Mouse (Mus musculus) intestine, embryonic 16.5 days (tissue): Measurements from ENCODE around the gene Aqp2. TPM values are rescaled to one million over a fixed set of nuclear protein-coding genes. Genes with fewer than 3 reads are reported as not detected.
A peak's percentile ranks its signal among the peaks of the same experiment; 100 is the strongest.

Experiments
- ATAC-seq: fragments of 200-750 bp; cut with Nextera tagmentation; 2 replicates; pipeline ENCODE4 v1.8.0; 2017; ENCODE audit warnings: moderate TSS enrichment, moderate library complexity
- H3K27ac ChIP-seq: fragments of 300-500 bp; sonication (generic); 2 replicates; pipeline ENCODE4 v1.5.1; 2014; ENCODE audit warnings: mild to moderate bottlenecking, low read length
- H3K27me3 ChIP-seq: fragments of 300-500 bp; sonication (generic); replicated peaks from 2 replicates; pipeline ENCODE4 v1.6.1; 2014; ENCODE audit warnings: low read length, control low read depth, mixed read lengths; ENCODE audit not compliant: control insufficient read depth, insufficient read depth
- H3K36me3 ChIP-seq: fragments of 300-500 bp; sonication (generic); 2 replicates; pipeline ENCODE4 v1.6.1; 2014; ENCODE audit warnings: low read length, control low read depth; ENCODE audit not compliant: control insufficient read depth, insufficient read depth
- H3K4me1 ChIP-seq: fragments of 300-500 bp; sonication (generic); 2 replicates; pipeline ENCODE4 v1.6.1; 2014; ENCODE audit warnings: low read length, control low read depth, mixed read lengths; ENCODE audit not compliant: control insufficient read depth, insufficient read depth
- H3K4me2 ChIP-seq: fragments of 300-500 bp; sonication (generic); 2 replicates; pipeline ENCODE4 v1.6.1; 2014; ENCODE audit warnings: low read depth, low read length, control low read depth
- H3K4me3 ChIP-seq: fragments of 300-500 bp; sonication (generic); 2 replicates; pipeline ENCODE4 v1.5.1; 2014; ENCODE audit warnings: mild to moderate bottlenecking, low read length
- H3K9ac ChIP-seq: fragments of 300-500 bp; sonication (generic); 2 replicates; pipeline ENCODE4 v1.6.1; 2014; ENCODE audit warnings: low read depth, low read length
- H3K9me3 ChIP-seq: fragments of 300-500 bp; sonication (generic); 2 replicates; pipeline ENCODE4 v1.6.1; 2016; ENCODE audit warnings: low read length, control low read depth; ENCODE audit not compliant: control insufficient read depth
- WGBS: fragments of 180-500 bp; shearing (Covaris S2); extraction: QIAGEN DNeasy Blood & Tissue Kit; methylation state at CpG from one replicate; pipeline ENCODE4 v1.1.7; 2014; 5-methylcytosine and 5-hydroxymethylcytosine counted together
- polyA plus RNA-seq: library from polyadenylated mRNA; unstranded; fragments of >200 nt; fragmentation: Nextera tagmentation; extraction: Ambion mirVana; gene quantifications from 2 replicates; pipeline ENCODE4 v1.2.1, GENCODE M21; 2015

Gene Aqp2
- polyA plus RNA-seq, 1 experiment from 2014 or later = not detected

DNA sequence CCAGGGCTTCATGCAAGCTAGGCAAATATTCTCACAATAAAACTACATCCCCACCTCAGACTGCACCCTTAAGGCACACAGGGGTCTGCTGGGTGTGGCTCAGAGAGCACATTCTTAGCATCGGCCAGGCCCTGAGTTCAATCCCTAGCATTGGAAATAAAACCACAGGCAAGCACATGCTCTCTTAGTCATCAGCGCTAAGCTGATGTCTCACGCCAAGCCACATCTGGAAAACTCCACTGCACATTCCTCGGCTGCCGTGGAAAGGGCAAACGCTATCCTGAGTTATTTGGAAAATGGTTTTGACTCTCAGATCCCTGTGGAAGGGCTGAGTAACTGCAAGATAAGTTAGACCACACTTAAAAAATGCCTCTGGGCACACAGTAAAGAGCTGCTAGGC lies 25.1 kb upstream of the Aqp2 start:
- H3K4me1 ChIP-seq = no peaks in the 10 kb centered on the region
- H3K9me3 ChIP-seq = no peaks in the 10 kb centered on the region
- H3K4me2 ChIP-seq = no peak overlapping the region
- H3K4me3 ChIP-seq = no peak overlapping the region
- no peak overlapping the region for H3K27ac ChIP-seq
- no peaks in the 10 kb centered on the region for H3K27me3 ChIP-seq
- WGBS = 39% methylated on average over 6 of the region's 6 CpGs
- H3K36me3 ChIP-seq = no peaks in the 10 kb centered on the region
- no peak for ATAC-seq
- no peak overlapping the region for H3K9ac ChIP-seq

DNA sequence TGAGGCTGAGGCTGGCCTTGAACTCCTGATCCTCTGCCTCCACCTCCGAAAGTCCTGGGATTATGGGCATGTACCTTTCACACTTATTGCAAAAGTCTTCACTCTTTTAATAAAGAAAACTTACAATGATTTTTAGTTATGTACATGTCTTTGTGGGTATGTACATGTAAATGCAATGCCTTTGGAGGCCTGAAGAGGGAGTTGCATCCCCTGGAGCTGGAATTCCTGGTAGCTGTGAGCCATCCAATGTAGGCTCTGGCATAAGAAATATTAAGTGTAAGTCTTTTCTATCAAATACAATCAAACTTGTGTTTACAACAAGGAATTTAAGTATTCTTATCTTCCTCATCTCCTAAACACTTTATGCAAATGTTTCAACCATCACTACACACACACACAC lies 19.9 kb upstream of the Aqp2 start:
- Histone ChIP-seq H3K36me3 (no peaks in the 10 kb centered on the region), H3K27ac (no peak overlapping the region), H3K4me3 (no peak overlapping the region), H3K4me2 (no peak overlapping the region), H3K4me1 (no peaks in the 10 kb centered on the region), H3K9me3 (no peaks in the 10 kb centered on the region), H3K9ac (no peak overlapping the region), H3K27me3 (no peaks in the 10 kb centered on the region; the same call in 1 of the 2 replicates)
- 80% methylated on average over 1 of the region's 1 CpGs for WGBS
- ATAC-seq = no peak

DNA sequence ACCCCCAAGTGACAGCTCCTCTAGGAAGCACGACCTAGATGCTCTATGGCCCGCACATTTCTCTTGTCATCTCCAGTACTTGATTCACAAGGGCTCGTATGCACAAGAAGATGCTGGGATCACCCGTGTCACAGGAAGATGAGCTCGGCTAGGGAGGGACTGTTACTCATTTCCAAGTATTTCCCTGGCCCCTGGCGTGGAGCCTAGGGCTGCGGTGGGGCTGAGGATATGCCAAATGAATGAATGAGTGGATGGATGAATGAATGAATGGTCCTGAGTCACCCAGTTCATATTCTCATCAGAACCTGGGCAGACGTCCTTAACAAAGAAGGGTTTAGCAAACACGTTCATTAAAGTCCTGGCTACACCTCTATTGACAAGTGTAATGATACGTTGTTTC lies 18.6 kb upstream of the Aqp2 start:
- H3K36me3 ChIP-seq = no peaks in the 10 kb centered on the region
- no peaks in the 10 kb centered on the region for H3K4me1 ChIP-seq
- no peak for ATAC-seq
- 65% methylated on average over 10 of the region's 10 CpGs for whole genome bisulfite sequencing
- H3K27ac ChIP-seq = no peak overlapping the region
- H3K4me3 ChIP-seq = no peak overlapping the region
- H3K9ac ChIP-seq = no peak overlapping the region
- H3K4me2 ChIP-seq = no peak overlapping the region
- H3K27me3 ChIP-seq = no peaks in the 10 kb centered on the region; the same call in 1 of the 2 replicates
- no peaks in the 10 kb centered on the region for H3K9me3 ChIP-seq

DNA sequence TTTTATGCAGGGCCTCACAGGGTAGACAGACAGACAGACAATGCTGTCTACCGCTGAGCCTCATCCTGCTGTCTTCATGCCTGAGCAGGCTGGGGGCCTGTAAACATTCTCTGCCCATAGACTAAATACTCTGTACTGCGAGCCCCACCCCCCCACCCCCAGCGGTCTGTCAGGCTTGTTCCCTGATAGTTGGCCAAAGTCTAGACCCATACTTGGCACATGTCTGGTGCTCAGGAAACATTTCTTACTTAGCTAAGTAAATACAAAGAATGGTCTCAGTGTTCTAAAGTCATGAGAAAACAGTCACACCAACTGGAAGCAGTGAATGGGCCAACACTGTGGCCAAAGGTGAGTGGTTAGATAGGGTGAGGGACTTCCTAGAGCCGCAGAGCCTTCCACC lies 11.5 kb upstream of the Aqp2 start:
- Histone ChIP-seq H3K9ac (no peak overlapping the region), H3K4me2 (no peak overlapping the region), H3K27ac (no peak overlapping the region), H3K9me3 (no peaks in the 10 kb centered on the region), H3K4me3 (no peak overlapping the region), H3K36me3 (no peaks in the 10 kb centered on the region), H3K27me3 (no peaks in the 10 kb centered on the region; the same call in 1 of the 2 replicates), H3K4me1 (no peaks in the 10 kb centered on the region)
- ATAC-seq = no peak
- WGBS = 56% methylated on average over 4 of the region's 4 CpGs

DNA sequence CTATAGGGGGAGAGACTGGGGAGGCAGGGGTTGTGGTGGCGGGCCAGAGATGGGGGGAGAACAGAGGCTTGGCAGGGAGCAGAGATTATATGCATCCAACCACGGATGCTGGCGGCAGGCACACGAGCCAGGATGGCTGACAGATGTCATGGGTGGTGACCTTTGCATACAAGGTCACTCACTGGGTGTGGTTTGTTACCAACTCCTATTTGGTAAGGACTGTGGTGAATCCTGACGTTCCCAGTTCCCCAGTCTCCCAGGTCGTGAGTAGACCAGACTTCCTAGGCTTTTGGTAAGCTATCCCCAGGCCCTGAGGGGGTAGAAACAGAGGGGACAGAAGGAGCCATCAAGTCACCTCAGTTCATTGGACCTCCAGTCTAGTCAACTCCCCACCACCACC lies 10.2 kb upstream of the Aqp2 start:
- no peaks in the 10 kb centered on the region for H3K36me3 ChIP-seq
- H3K4me2 ChIP-seq = no peak overlapping the region
- no peak for ATAC-seq
- no peak overlapping the region for H3K27ac ChIP-seq
- no peaks in the 10 kb centered on the region for H3K27me3 ChIP-seq
- H3K9me3 ChIP-seq = no peaks in the 10 kb centered on the region
- H3K4me3 ChIP-seq = no peak overlapping the region
- H3K9ac ChIP-seq = no peak overlapping the region
- H3K4me1 ChIP-seq = no peaks in the 10 kb centered on the region
- 69% methylated on average over 6 of the region's 6 CpGs for WGBS

DNA sequence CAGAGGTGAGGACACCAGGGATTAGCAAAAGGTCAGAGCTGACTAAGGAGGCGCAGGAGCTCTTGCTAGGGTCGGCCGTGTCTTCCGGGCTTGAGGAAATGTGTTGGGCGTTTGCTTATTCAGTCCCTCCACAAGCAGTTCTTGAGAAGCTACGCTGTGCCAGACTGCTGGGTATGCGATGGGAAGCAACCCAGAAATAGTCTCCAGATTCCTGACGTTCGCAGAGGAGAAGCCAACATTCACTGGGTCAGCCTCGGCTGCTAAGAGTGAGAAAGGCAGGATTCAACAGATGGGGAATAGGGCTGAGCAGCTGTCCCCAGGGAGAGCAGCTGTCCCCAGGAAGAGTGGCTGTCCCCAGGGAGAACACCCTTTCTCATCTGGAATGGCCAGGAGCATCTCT lies 9.7 kb upstream of the Aqp2 start:
- WGBS = 71% methylated on average over 10 of the region's 10 CpGs
- no peak for ATAC-seq
- H3K9ac ChIP-seq = no peak overlapping the region
- no peaks in the 10 kb centered on the region for H3K36me3 ChIP-seq
- no peak overlapping the region for H3K4me2 ChIP-seq
- no peak overlapping the region for H3K27ac ChIP-seq
- H3K4me1 ChIP-seq = no peaks in the 10 kb centered on the region
- H3K9me3 ChIP-seq = no peaks in the 10 kb centered on the region
- H3K4me3 ChIP-seq = no peak overlapping the region
- no peaks in the 10 kb centered on the region for H3K27me3 ChIP-seq

DNA sequence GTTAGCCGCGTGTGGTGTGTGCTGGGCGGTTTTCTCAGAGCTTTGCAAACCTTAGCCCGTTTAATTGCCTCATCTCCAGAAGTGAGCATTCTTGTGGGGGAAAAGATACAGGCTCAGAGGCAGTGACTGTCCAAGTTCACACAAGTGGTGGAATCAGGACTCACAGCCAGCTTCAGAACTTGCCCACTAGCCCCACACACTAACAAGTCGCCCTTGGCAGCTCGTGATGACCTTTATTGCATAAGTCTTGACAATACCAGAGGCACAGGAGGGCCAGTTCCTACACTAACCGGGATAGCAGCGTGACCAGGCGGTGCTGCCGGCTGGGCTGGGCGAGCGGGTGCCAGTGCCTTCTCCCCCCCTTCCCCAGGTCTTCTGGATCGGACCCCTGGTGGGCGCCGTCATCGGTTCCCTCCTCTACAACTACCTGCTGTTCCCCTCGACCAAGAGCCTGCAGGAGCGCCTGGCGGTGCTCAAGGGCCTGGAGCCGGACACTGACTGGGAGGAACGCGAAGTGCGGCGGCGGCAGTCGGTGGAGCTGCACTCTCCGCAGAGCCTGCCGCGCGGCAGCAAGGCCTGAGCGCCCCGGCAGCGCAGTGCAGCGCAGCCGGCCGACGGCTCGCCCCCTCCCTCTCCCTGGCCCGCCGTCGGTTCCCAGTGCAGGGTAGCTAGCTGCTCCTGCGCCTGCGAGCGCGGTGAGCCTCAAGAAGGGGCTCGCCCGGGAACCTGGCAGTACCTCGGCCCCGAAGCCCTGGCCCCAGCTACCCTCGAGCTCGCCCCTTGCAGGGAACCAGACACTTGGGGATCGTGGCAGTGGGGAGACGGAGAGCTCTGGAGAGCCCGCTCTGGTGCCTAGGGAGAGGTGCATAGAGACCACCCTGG lies 4.8 kb downstream of the Aqp2 start:
- ATAC-seq = peak; percentile 64
- 3% methylated on average over 49 of the region's 54 CpGs for WGBS
- peak overlapping the region; percentile 46 for H3K9ac ChIP-seq
- H3K4me1 ChIP-seq = peaks cover 8% of the 10 kb centered on the region
- H3K27ac ChIP-seq = no peak overlapping the region
- H3K9me3 ChIP-seq = no peaks in the 10 kb centered on the region
- peak overlapping the region; percentile 61 for H3K4me2 ChIP-seq
- no peaks in the 10 kb centered on the region for H3K36me3 ChIP-seq
- H3K4me3 ChIP-seq = peak overlapping the region; percentile 39
- peaks cover 78% of the 10 kb centered on the region for H3K27me3 ChIP-seq

DNA sequence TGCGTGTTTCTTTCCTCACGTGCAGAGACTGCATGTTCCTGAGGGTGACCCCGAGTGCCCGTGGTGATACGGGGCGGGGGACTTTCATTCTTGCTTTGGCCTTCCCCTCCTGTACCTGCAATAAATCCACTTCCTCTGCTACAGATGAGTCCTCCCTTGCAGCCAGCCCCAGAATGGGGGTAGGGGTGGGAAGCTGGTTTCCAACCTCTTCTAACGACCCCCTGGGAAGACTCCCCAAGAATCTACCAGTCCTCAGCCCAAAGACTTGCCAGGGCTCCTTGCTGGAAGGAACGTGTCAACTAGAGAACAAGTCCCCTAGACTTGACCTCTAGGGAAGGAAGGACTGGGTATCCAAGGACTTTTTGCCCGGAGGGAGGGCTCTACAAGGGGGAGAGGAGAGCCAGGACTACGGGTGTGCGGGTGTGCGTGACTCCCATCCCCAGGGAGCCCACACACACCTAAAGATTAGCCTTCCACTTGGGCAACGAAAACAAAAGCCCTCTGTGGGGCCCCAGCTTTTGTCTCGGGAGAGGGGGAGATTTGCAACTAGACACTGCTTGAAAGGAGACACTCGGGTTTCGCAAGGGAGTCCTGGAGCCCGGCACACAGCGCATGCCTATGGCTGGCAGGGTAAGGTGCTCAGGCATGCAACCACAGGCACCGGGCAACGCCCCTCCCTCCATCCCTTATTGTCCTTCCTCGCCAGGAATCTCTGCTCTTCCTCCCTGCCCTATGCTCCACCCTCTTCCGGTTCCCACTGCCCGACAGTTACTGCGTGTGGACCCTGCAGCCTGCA lies 5.8 kb downstream of the Aqp2 start:
- Histone ChIP-seq H3K27ac (no peak overlapping the region), H3K4me3 (peak overlapping the region; percentile 39), H3K4me1 (peaks cover 8% of the 10 kb centered on the region), H3K27me3 (peaks cover 84% of the 10 kb centered on the region), H3K4me2 (peak overlapping the region; percentile 61), H3K9me3 (no peaks in the 10 kb centered on the region), H3K36me3 (no peaks in the 10 kb centered on the region), H3K9ac (peak overlapping the region; percentile 46; the same call in 1 of the 2 replicates)
- 1% methylated on average over 24 of the region's 24 CpGs for WGBS
- ATAC-seq = peak; percentile 38

DNA sequence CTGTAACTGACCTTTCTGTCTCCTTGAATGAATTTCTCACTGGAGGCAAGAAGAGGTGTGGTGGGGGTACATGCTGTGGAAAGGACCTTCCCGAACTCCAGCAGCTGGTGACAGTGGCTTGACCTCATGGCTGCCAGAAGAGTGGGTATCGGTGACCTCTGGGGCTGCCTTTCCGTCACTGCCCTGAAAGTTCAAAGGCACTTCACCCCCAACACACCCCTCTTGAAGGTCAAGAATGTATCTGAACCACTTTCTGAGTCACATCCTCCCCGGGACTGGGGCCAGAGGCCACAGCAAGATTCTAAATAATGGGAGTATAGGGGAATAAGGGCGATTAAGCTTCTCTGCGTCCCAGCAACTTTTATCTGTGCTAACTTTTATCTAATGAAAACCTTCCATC lies 6.9 kb downstream of the Aqp2 start:
- H3K36me3 ChIP-seq = no peaks in the 10 kb centered on the region
- no peak overlapping the region for H3K4me2 ChIP-seq
- no peak overlapping the region for H3K4me3 ChIP-seq
- peaks cover 92% of the 10 kb centered on the region for H3K27me3 ChIP-seq
- peaks cover 14% of the 10 kb centered on the region for H3K4me1 ChIP-seq
- no peak overlapping the region for H3K27ac ChIP-seq
- no peak overlapping the region for H3K9ac ChIP-seq
- 65% methylated on average over 6 of the region's 6 CpGs for WGBS
- H3K9me3 ChIP-seq = no peaks in the 10 kb centered on the region
- ATAC-seq = no peak
